Mouse (Mus musculus): Measurements from ENCODE around the gene Atp8a2. TPM values are rescaled to one million over a fixed set of nuclear protein-coding genes. Genes with fewer than 3 reads are reported as not detected.

Atp8a2 gene
- polyA plus RNA-seq, 1 experiment from 2014 or later = 9.0 TPM

GRCm38 (mm10) chr14:60015891-60016290, 181.1 kb downstream of the Atp8a2 start:
- no peaks in the 10 kb centered on the region for H3K36me3 ChIP-seq (ENCODE audit: control insufficient read depth, insufficient read depth, low read length)
- no peak overlapping the region for H3K9ac ChIP-seq (ENCODE audit: low read length)
- H3K27me3 ChIP-seq (ENCODE audit: control insufficient read depth, insufficient read depth, low read length) = no peaks in the 10 kb centered on the region
- no peaks in the 10 kb centered on the region for H3K9me3 ChIP-seq (ENCODE audit: control insufficient read depth, low read length)
- ATAC-seq (ENCODE audit: insufficient number of reproducible peaks, insufficient read depth, low FRiP score, low read depth) = no peak
- 27% methylated on average over 4 of the region's 4 CpGs for WGBS
- no peak overlapping the region for H3K4me2 ChIP-seq (ENCODE audit: low read length)
- H3K27ac ChIP-seq (replicated peaks in 1 of 2; ENCODE audit: control insufficient read depth in 1 of 2, insufficient read depth in 1 of 2, low read depth in 2 of 2, low read length in 2 of 2) = no peak overlapping the region
- no peak overlapping the region for H3K4me3 ChIP-seq (ENCODE audit: control insufficient read depth in 1 of 2, insufficient read depth in 1 of 2, low read depth in 1 of 2, low read length in 2 of 2)
- no peaks in the 10 kb centered on the region for H3K4me1 ChIP-seq (ENCODE audit: control insufficient read depth in 2 of 2, insufficient read depth in 2 of 2, low read length in 2 of 2)

GRCm38 (mm10) chr14:60001801-60002200, 195.2 kb downstream of the Atp8a2 start:
- H3K9me3 ChIP-seq (ENCODE audit: control insufficient read depth, low read length) = no peaks in the 10 kb centered on the region
- 93% methylated on average over 1 of the region's 1 CpGs for WGBS
- no peak overlapping the region for H3K27ac ChIP-seq (replicated peaks in 1 of 2; ENCODE audit: control insufficient read depth in 1 of 2, insufficient read depth in 1 of 2, low read depth in 2 of 2, low read length in 2 of 2)
- H3K27me3 ChIP-seq (ENCODE audit: control insufficient read depth, insufficient read depth, low read length) = no peaks in the 10 kb centered on the region
- H3K9ac ChIP-seq (ENCODE audit: low read length) = no peak overlapping the region
- no peak for ATAC-seq (ENCODE audit: insufficient number of reproducible peaks, insufficient read depth, low FRiP score, low read depth)
- no peaks in the 10 kb centered on the region for H3K4me1 ChIP-seq (ENCODE audit: control insufficient read depth in 2 of 2, insufficient read depth in 2 of 2, low read length in 2 of 2)
- H3K36me3 ChIP-seq (ENCODE audit: control insufficient read depth, insufficient read depth, low read length) = no peaks in the 10 kb centered on the region
- no peak overlapping the region for H3K4me3 ChIP-seq (ENCODE audit: control insufficient read depth in 1 of 2, insufficient read depth in 1 of 2, low read depth in 1 of 2, low read length in 2 of 2)
- H3K4me2 ChIP-seq (ENCODE audit: low read length) = no peak overlapping the region

GRCm38 (mm10) chr14:59988860-59989259, 208.1 kb downstream of the Atp8a2 start:
- H3K4me2 ChIP-seq (ENCODE audit: low read length) = no peak overlapping the region
- no peak overlapping the region for H3K9ac ChIP-seq (ENCODE audit: low read length)
- no peak overlapping the region for H3K27ac ChIP-seq (replicated peaks in 1 of 2; ENCODE audit: control insufficient read depth in 1 of 2, insufficient read depth in 1 of 2, low read depth in 2 of 2, low read length in 2 of 2)
- 57% methylated on average over 5 of the region's 5 CpGs for WGBS
- no peaks in the 10 kb centered on the region for H3K27me3 ChIP-seq (ENCODE audit: control insufficient read depth, insufficient read depth, low read length)
- no peaks in the 10 kb centered on the region for H3K36me3 ChIP-seq (ENCODE audit: control insufficient read depth, insufficient read depth, low read length)
- ATAC-seq (ENCODE audit: insufficient number of reproducible peaks, insufficient read depth, low FRiP score, low read depth) = no peak
- H3K4me1 ChIP-seq (ENCODE audit: control insufficient read depth in 2 of 2, insufficient read depth in 2 of 2, low read length in 2 of 2) = no peaks in the 10 kb centered on the region
- no peak overlapping the region for H3K4me3 ChIP-seq (ENCODE audit: control insufficient read depth in 1 of 2, insufficient read depth in 1 of 2, low read depth in 1 of 2, low read length in 2 of 2)
- H3K9me3 ChIP-seq (ENCODE audit: control insufficient read depth, low read length) = no peaks in the 10 kb centered on the region

GRCm38 (mm10) chr14:59987975-59988374, 209.0 kb downstream of the Atp8a2 start:
- no peaks in the 10 kb centered on the region for H3K27me3 ChIP-seq (ENCODE audit: control insufficient read depth, insufficient read depth, low read length)
- whole genome bisulfite sequencing = 91% methylated on average over 3 of the region's 3 CpGs
- no peak for ATAC-seq (ENCODE audit: insufficient number of reproducible peaks, insufficient read depth, low FRiP score, low read depth)
- no peak overlapping the region for H3K27ac ChIP-seq (replicated peaks in 1 of 2; ENCODE audit: control insufficient read depth in 1 of 2, insufficient read depth in 1 of 2, low read depth in 2 of 2, low read length in 2 of 2)
- H3K4me2 ChIP-seq (ENCODE audit: low read length) = no peak overlapping the region
- no peak overlapping the region for H3K4me3 ChIP-seq (ENCODE audit: control insufficient read depth in 1 of 2, insufficient read depth in 1 of 2, low read depth in 1 of 2, low read length in 2 of 2)
- no peaks in the 10 kb centered on the region for H3K9me3 ChIP-seq (ENCODE audit: control insufficient read depth, low read length)
- no peaks in the 10 kb centered on the region for H3K4me1 ChIP-seq (ENCODE audit: control insufficient read depth in 2 of 2, insufficient read depth in 2 of 2, low read length in 2 of 2)
- H3K36me3 ChIP-seq (ENCODE audit: control insufficient read depth, insufficient read depth, low read length) = no peaks in the 10 kb centered on the region
- H3K9ac ChIP-seq (ENCODE audit: low read length) = no peak overlapping the region

GRCm38 (mm10) chr14:59978007-59978406, 219.0 kb downstream of the Atp8a2 start:
- no peak overlapping the region for H3K9ac ChIP-seq (ENCODE audit: low read length)
- H3K9me3 ChIP-seq (ENCODE audit: control insufficient read depth, low read length) = no peaks in the 10 kb centered on the region
- no peaks in the 10 kb centered on the region for H3K36me3 ChIP-seq (ENCODE audit: control insufficient read depth, insufficient read depth, low read length)
- peaks cover 0 to 3% of the 10 kb centered on the region in 2 experiments; a peak in 2 of 4 replicates for H3K4me1 ChIP-seq (ENCODE audit: control insufficient read depth in 2 of 2, insufficient read depth in 2 of 2, low read length in 2 of 2)
- ATAC-seq (ENCODE audit: insufficient number of reproducible peaks, insufficient read depth, low FRiP score, low read depth) = no peak
- no peaks in the 10 kb centered on the region for H3K27me3 ChIP-seq (ENCODE audit: control insufficient read depth, insufficient read depth, low read length)
- H3K4me2 ChIP-seq (ENCODE audit: low read length) = no peak overlapping the region
- 82% methylated on average over 2 of the region's 2 CpGs for WGBS
- H3K4me3 ChIP-seq (ENCODE audit: control insufficient read depth in 1 of 2, insufficient read depth in 1 of 2, low read depth in 1 of 2, low read length in 2 of 2) = no peak overlapping the region
- H3K27ac ChIP-seq (replicated peaks in 1 of 2; ENCODE audit: control insufficient read depth in 1 of 2, insufficient read depth in 1 of 2, low read depth in 2 of 2, low read length in 2 of 2) = no peak overlapping the region

- H3K27ac ChIP-seq (replicated peaks in 1 of 2; ENCODE audit: control insufficient read depth in 1 of 2, insufficient read depth in 1 of 2, low read depth in 2 of 2, low read length in 2 of 2) = no peak overlapping the region
- H3K4me2 ChIP-seq (ENCODE audit: low read length) = no peak overlapping the region
- no peaks in the 10 kb centered on the region for H3K4me1 ChIP-seq (ENCODE audit: control insufficient read depth in 2 of 2, insufficient read depth in 2 of 2, low read length in 2 of 2)
- H3K9ac ChIP-seq (ENCODE audit: low read length) = no peak overlapping the region
- 67% methylated on average over 5 of the region's 5 CpGs for WGBS
- H3K4me3 ChIP-seq (ENCODE audit: control insufficient read depth in 1 of 2, insufficient read depth in 1 of 2, low read depth in 1 of 2, low read length in 2 of 2) = no peak overlapping the region
- H3K36me3 ChIP-seq (ENCODE audit: control insufficient read depth, insufficient read depth, low read length) = no peaks in the 10 kb centered on the region
- ATAC-seq (ENCODE audit: insufficient number of reproducible peaks, insufficient read depth, low FRiP score, low read depth) = no peak
- H3K27me3 ChIP-seq (ENCODE audit: control insufficient read depth, insufficient read depth, low read length) = no peaks in the 10 kb centered on the region
- H3K9me3 ChIP-seq (ENCODE audit: control insufficient read depth, low read length) = no peaks in the 10 kb centered on the region
Measured at GRCm38 (mm10) chr14:59971221-59971730, 225.7 kb downstream of the Atp8a2 start.

- Histone ChIP-seq H3K27me3 (ENCODE audit: control insufficient read depth, insufficient read depth, low read length) (no peaks in the 10 kb centered on the region), H3K4me3 (ENCODE audit: control insufficient read depth in 1 of 2, insufficient read depth in 1 of 2, low read depth in 1 of 2, low read length in 2 of 2) (no peak overlapping the region), H3K36me3 (ENCODE audit: control insufficient read depth, insufficient read depth, low read length) (no peaks in the 10 kb centered on the region), H3K4me1 (ENCODE audit: control insufficient read depth in 2 of 2, insufficient read depth in 2 of 2, low read length in 2 of 2) (no peaks in the 10 kb centered on the region), H3K9me3 (ENCODE audit: control insufficient read depth, low read length) (no peaks in the 10 kb centered on the region), H3K9ac (ENCODE audit: low read length) (no peak overlapping the region), H3K4me2 (ENCODE audit: low read length) (no peak overlapping the region), H3K27ac (replicated peaks in 1 of 2; ENCODE audit: control insufficient read depth in 1 of 2, insufficient read depth in 1 of 2, low read depth in 2 of 2, low read length in 2 of 2) (no peak overlapping the region)
- no peak for ATAC-seq (ENCODE audit: insufficient number of reproducible peaks, insufficient read depth, low FRiP score, low read depth)
- WGBS = 55% methylated on average over 7 of the region's 7 CpGs
Measured at GRCm38 (mm10) chr14:59969485-59970134, 227.4 kb downstream of the Atp8a2 start.

Measured in heart, embryonic 14.5 days (tissue).